Mouse (Mus musculus): ENCODE results near the gene Serpinb8. TPM values are rescaled to one million over a fixed set of nuclear protein-coding genes. Genes with fewer than 3 reads are reported as not detected.

Serpinb8 gene
- total RNA-seq, 2 experiments from 2014 or later, result 2.0 to 2.1 TPM

DNA sequence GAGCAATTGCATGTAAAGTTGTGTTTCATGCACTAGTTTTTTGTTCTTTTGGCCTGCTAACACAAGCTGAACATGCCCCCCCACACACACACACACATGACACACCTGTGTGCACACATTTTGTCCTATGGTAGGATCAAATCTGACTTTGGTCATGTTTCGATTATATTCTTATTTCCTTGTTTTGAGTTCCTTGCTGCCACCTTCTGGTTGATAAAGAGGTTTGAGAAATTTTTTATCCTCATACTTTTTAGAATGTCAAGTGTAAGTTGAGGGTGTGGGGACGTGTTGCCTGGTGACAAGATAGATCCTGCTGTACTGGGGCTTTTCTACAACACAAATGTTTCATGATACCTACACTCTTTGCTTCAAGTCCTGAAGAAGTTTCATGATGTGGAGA, 3.7 kb downstream of the Serpinb8 start:
- Histone ChIP-seq H3K4me3 (no peak overlapping the region), H3K27ac (no peak overlapping the region)
- DNase-seq (ENCODE audit: low spot score in 2 of 2), result no peak
- peak; percentile 67 for TF ChIP-seq CTCF (conservative IDR thresholded peaks at IDR 0.05)

GRCm38 (mm10) chr1:107596874-107597273, 7.1 kb downstream of the Serpinb8 start:
- H3K27ac ChIP-seq, result no peak overlapping the region

GRCm38 (mm10) chr1:107598476-107598875, 8.7 kb downstream of the Serpinb8 start:
- H3K4me3 ChIP-seq, result no peak overlapping the region
- DNase-seq (ENCODE audit: low spot score in 2 of 2), result peak; percentile 9 to 16
- H3K27ac ChIP-seq, result no peak overlapping the region
- TF ChIP-seq CTCF (conservative IDR thresholded peaks at IDR 0.05), result peak; percentile 89

More at GRCm38 (mm10) chr1:107596874-107597273, 7.1 kb downstream of the Serpinb8 start:
- DNase-seq (ENCODE audit: low spot score in 2 of 2), result no peak
- no peak overlapping the region for H3K4me3 ChIP-seq
- no peak for TF ChIP-seq CTCF (conservative IDR thresholded peaks at IDR 0.05)

- no peak overlapping the region for H3K4me3 ChIP-seq
- no peak for TF ChIP-seq CTCF (conservative IDR thresholded peaks at IDR 0.05)
- DNase-seq (ENCODE audit: low spot score in 2 of 2), result no peak
- H3K27ac ChIP-seq, result no peak overlapping the region
These were observed 19.1 kb downstream of the Serpinb8 start for GRCm38 (mm10) chr1:107608942-107609341.

DNA sequence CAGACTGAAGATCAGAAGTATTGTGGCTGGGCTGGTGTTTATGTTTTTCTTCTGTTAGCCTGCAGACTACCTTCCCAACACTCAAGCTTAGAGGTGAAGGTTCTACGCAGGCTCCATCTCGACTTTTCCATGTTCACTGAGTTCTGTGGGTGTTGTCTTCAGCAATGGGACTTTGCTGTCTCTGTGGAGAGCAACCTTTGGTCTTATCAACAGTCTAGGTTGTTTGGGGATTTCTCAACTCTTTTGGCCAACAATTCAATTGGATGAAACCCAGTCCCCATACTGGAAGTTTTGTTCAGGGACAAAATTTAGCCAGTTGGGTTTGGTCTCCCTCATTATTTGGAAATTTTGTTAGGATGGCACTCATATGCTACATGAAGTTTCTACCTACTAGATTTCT, 24.3 kb downstream of the Serpinb8 start:
- Histone ChIP-seq H3K27ac (no peak overlapping the region), H3K4me3 (no peak overlapping the region)
- no peak for TF ChIP-seq CTCF (conservative IDR thresholded peaks at IDR 0.05)
- DNase-seq (ENCODE audit: low spot score in 2 of 2), result no peak

DNA sequence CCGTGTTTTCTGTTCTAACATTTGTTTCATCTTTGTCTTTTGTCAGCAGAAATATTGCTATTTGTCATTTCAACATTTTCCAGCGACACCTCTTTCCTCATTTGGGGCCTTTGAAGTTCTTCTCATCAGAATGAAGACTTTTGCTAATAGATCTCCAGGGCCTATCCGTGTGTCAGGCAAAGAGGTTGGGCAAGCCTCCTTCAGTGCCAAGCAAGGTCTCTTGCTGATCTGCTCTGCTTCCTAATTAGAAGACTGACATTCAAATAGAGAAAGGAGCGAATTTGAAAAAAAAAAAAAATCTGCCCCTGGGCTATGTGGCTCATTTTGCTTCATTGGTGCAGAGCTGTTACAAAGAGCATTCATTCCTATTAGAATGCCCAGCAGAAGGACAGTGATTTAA, 32.2 kb downstream of the Serpinb8 start:
- no peak overlapping the region for H3K27ac ChIP-seq
- TF ChIP-seq CTCF (conservative IDR thresholded peaks at IDR 0.05), result no peak
- no peak for DNase-seq (ENCODE audit: low spot score in 2 of 2)
- H3K4me3 ChIP-seq, result no peak overlapping the region

GRCm38 (mm10) chr1:107635936-107636335, 46.1 kb downstream of the Serpinb8 start:
- peak; percentile 10 to 26 for DNase-seq (ENCODE audit: low spot score in 2 of 2)
- TF ChIP-seq CTCF (conservative IDR thresholded peaks at IDR 0.05), result peak; percentile 82
- Histone ChIP-seq H3K4me3 (no peak overlapping the region), H3K27ac (no peak overlapping the region)

DNA sequence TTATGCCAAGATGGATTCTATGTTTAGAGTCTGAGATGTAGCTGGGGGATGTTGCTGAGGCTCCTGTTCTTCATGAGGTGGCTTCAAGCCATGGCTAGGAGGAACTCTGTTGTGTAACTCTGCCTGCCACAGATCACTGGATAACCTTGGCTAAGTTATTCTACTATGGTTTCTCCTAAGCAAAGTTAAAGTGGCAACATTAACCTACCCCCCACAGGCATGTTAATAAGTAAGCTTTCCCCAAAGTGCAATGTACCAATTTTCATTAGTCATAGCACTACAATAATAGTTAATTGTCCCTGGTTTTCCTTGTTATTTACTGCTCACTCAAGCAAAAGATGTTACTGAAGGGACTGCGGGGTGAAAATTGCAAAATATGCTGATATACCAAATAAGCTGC, 48.2 kb downstream of the Serpinb8 start:
- Histone ChIP-seq H3K4me3 (no peak overlapping the region), H3K27ac (no peak overlapping the region)
- no peak for TF ChIP-seq CTCF (conservative IDR thresholded peaks at IDR 0.05)
- DNase-seq (ENCODE audit: low spot score in 2 of 2), result no peak

DNA sequence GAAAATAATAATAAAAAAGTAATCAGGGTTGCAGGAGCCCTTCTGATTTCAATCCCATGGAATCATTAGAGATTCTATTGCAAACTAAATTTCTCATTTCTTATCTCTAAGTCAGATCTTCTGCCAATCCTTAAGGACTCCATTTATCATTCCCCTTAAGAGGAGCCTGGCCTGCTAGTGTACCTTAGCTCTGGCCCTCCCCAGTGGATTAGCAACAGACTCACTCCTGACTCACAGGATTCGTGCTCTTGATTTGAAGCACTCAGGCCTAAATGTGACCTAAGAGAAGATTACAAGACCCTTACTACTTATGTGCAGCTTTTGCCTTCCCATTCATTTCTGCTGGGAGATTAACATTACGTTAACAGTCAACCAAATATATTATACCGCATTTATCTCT, 48.7 kb downstream of the Serpinb8 start:
- no peak for DNase-seq (ENCODE audit: low spot score in 2 of 2)
- TF ChIP-seq CTCF (conservative IDR thresholded peaks at IDR 0.05), result no peak
- Histone ChIP-seq H3K27ac (no peak overlapping the region), H3K4me3 (no peak overlapping the region)

DNA sequence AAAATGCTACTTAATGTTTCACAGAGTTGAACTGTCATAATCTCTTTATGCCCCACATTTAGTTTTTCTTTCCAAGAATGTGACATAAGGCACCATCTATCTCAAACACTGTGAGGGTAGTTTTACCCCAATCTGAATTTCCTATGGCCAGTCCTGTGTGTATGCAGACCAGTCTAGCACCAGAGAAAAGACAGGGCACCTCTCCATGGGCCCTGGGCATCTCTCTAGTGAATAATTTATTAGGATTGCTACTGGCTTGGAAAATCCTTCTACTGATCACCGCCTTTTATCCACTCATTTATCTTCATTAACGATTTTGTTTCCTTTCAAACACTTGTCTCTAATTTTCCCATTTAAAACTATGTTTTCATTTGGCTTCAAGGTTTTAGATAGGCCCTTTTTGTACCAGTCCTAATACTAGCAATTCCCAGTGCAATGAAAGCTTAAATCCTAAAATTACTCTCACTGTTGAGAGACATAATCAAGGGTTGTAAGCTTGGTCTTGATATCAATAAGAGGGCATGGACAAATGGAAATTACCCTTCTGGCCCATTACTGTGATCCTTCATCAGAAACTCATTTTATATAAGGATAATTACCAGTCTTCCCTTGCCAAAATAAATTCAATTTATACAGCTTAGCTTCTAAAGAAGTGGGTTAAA, 52.8 kb downstream of the Serpinb8 start:
- no peak for DNase-seq (ENCODE audit: low spot score in 2 of 2)
- TF ChIP-seq CTCF (conservative IDR thresholded peaks at IDR 0.05), result no peak
- Histone ChIP-seq H3K27ac (no peak overlapping the region), H3K4me3 (no peak overlapping the region)

GRCm38 (mm10) chr1:107645086-107645485, 55.3 kb downstream of the Serpinb8 start:
- TF ChIP-seq CTCF (conservative IDR thresholded peaks at IDR 0.05), result no peak
- H3K4me3 ChIP-seq, result no peak overlapping the region
- peak; percentile 56 to 60 for DNase-seq (ENCODE audit: low spot score in 2 of 2)
- no peak overlapping the region for H3K27ac ChIP-seq

GRCm38 (mm10) chr1:107657689-107658088, 67.9 kb downstream of the Serpinb8 start:
- no peak for TF ChIP-seq CTCF (conservative IDR thresholded peaks at IDR 0.05)
- H3K4me3 ChIP-seq, result no peak overlapping the region
- no peak overlapping the region for H3K27ac ChIP-seq
- no peak for DNase-seq (ENCODE audit: low spot score in 2 of 2)

Other genes with a start within 250 kb of the Serpinb8 start
- not detected for gene Serpinb11, start 228.8 kb upstream of the Serpinb8 start, total RNA-seq (2021)
- gene Serpinb7, start 190.4 kb upstream of the Serpinb8 start, total RNA-seq (2021), result not detected
- not detected for gene Serpinb2, start 78.6 kb upstream of the Serpinb8 start, total RNA-seq (2021)

Data from layer of hippocampus, adult 2 months (tissue).